Mouse (Mus musculus) G1E (cell line): ENCODE data around the gene Fadd.

Experiments
- CTCF ChIP-seq: IDR thresholded peaks from 2 replicates; pipeline ENCODE4 v1.5.1; 2012; ENCODE audit warnings: low read depth, low read length, inconsistent platforms, mixed read lengths
- GATA1 ChIP-seq: IDR thresholded peaks from 2 replicates; pipeline ENCODE4 v1.6.1; 2012; ENCODE audit warnings: borderline replicate concordance, low read length, inconsistent platforms, mixed read lengths
- POLR2AphosphoS5 ChIP-seq: IDR thresholded peaks from 2 replicates; pipeline ENCODE4 v1.6.1; 2012; ENCODE audit warnings: low read depth, low read length, inconsistent platforms; ENCODE audit not compliant: insufficient replicate concordance
- TAL1 ChIP-seq: conservative IDR thresholded peaks from 2 replicates; pipeline ENCODE4 v1.6.1; 2012; ENCODE audit warnings: low read depth, low read length, inconsistent platforms, mixed read lengths

DNA sequence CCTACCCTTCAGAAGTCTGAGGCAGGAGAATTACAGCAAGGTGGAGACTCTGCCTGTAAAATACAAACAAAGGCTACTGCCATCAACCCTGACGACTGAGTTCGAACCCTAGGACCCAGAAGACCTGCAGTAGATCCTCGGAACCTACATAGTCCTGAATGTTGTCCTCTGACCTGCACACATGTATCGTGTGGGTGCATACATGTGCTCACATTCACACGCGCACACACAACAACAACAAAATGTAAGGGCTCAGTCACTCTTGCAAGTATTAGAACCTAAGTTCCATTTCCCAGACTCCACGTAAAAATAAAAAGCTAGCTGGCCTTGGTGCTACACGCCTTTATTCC, 28.2 kb downstream of the Fadd start:
- TF ChIP-seq CTCF: no peak
- TF ChIP-seq GATA1: no peak
- no peak for TF ChIP-seq POLR2AphosphoS5
- no peak for TF ChIP-seq TAL1
